Mouse (Mus musculus) G1E (cell line): Measurements from ENCODE around the gene Igsf21.

ENCODE experiments used
- CTCF ChIP-seq: IDR thresholded peaks from 2 replicates; pipeline ENCODE4 v1.5.1; 2012; ENCODE audit warnings: low read depth, low read length, inconsistent platforms, mixed read lengths
- POLR2AphosphoS5 ChIP-seq: IDR thresholded peaks from 2 replicates; pipeline ENCODE4 v1.6.1; 2012; ENCODE audit warnings: low read depth, low read length, inconsistent platforms; ENCODE audit not compliant: insufficient replicate concordance

DNA sequence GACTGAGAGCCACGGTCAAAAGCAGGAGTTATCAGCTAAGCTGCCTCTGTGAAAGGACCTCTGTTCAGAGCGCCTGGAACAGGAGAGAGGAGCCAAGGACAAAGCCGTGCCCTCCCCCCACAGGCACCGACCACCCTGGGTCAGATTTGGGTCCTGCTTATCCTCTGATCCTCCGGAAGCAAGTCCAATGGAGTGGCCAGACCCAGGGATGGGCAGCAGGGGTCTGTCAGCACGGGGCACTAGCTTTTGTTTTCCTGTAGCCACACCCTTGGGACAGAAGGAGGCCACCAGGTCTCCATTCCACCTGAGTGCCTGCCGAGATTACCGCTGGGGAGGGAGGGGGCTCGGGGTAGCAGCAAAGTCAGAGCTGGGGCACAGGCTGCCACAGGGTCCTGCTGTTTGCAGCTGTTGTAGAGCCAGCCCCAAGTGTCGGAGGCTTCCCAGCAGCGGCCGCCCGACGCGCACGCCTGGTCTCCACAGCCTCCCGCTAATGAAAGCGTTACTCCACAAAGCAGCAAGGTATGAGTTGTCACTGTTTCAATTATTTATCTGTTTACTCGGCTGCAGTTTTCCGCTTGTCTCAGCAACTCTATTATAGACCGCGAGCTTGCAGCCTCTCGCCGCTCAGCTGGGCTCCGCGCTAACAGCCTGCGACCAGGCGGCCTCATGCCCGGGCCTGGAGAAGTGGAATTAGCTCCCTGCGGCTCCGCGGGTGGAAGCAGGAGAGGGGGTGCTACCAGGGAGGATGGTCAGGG, 137.5 kb downstream of the Igsf21 start:
- TF ChIP-seq CTCF (no peak), POLR2AphosphoS5 (no peak)
